Mouse (Mus musculus) lung, postnatal 0 days (tissue): ENCODE measurements at regions not wholly inside any gene's neighbourhood (a gene's known extent, or its start where the extent isn't known, plus 50 kb on each side); places are given as distances from the start of the nearest gene placed in this dataset.

Experiments used
- ATAC-seq: fragments of 200-750 bp; cut with Nextera tagmentation; 2 replicates; pipeline ENCODE4 v1.8.0; 2017; ENCODE audit warnings: moderate library complexity
- DNase-seq: peaks from one replicate; pipeline ENCODE4 v3.0.0-alpha.2; 2016; ENCODE audit warnings: low spot score
- H3K27ac ChIP-seq: fragments of 300-500 bp; sonication (generic); 2 replicates; pipeline ENCODE4 v1.5.1; 2014; ENCODE audit warnings: antibody characterized with exemption, mild to moderate bottlenecking, low read length, mixed read lengths
- H3K27me3 ChIP-seq: fragments of 300-500 bp; sonication (generic); replicated peaks from 2 replicates; pipeline ENCODE4 v1.6.1; 2014; ENCODE audit warnings: low read length, mixed read lengths; ENCODE audit not compliant: insufficient read depth
- H3K36me3 ChIP-seq: fragments of 300-500 bp; sonication (generic); 2 replicates; pipeline ENCODE4 v1.6.1; 2014; ENCODE audit warnings: low read length, mixed read lengths; ENCODE audit not compliant: insufficient read depth
- H3K4me1 ChIP-seq: fragments of 300-500 bp; sonication (generic); 2 replicates; pipeline ENCODE4 v1.6.1; 2014; ENCODE audit warnings: antibody characterized with exemption, low read depth, low read length, mixed read lengths; ENCODE audit not compliant: insufficient read depth
- H3K4me2 ChIP-seq: fragments of 300-500 bp; sonication (generic); replicated peaks from 2 replicates; pipeline ENCODE4 v1.6.1; 2014; ENCODE audit warnings: low read depth, mild to moderate bottlenecking, low read length, moderate library complexity, mixed read lengths
- H3K4me3 ChIP-seq: fragments of 300-500 bp; sonication (generic); 2 replicates; pipeline ENCODE4 v1.5.1; 2014; ENCODE audit warnings: low read depth, low read length
- H3K9ac ChIP-seq: fragments of 300-500 bp; sonication (generic); replicated peaks from 2 replicates; pipeline ENCODE4 v1.6.1; 2014; ENCODE audit warnings: low read depth, mild to moderate bottlenecking
- H3K9me3 ChIP-seq: fragments of 300-500 bp; sonication (generic); 2 replicates; pipeline ENCODE4 v1.6.1; 2016; ENCODE audit warnings: low read length, mixed read lengths
- CTCF ChIP-seq: IDR thresholded peaks from 2 replicates; pipeline ENCODE4 v1.5.1; 2016; ENCODE audit warnings: antibody characterized with exemption, mild to moderate bottlenecking
- EP300 ChIP-seq: IDR thresholded peaks from 2 replicates; pipeline ENCODE4 v1.6.1; 2016; ENCODE audit warnings: antibody characterized with exemption, mild to moderate bottlenecking, control low read depth
- WGBS: fragments of 180-500 bp; shearing (Covaris S2); extraction: QIAGEN DNeasy Blood & Tissue Kit; methylation state at CpG from one replicate; pipeline ENCODE4 v1.1.7; 2014; 5-methylcytosine and 5-hydroxymethylcytosine counted together

DNA sequence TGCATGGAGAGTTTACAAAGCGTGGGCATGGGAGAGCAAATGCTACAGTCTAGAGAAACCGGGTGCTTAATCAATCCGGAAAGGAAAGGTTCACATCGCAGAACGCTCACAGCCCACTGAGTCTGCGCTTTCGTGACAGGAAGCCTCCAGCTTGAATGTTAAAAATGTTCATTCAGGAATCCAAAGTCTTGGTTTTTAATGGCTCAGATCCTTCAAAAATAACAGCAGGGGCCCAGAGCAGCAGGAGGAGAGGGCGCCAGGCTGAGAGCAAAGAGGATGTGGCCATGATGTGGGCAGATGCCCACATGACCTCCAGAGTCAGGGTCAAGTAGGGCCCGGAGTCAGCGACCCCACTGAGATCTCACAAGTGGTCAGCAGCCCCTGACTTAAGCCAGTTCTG is 409.4 kb downstream of the Wdr11 start:
- no peak overlapping the region; the same call in 1 of the 2 replicates for H3K27ac ChIP-seq
- DNase-seq (no peak), ATAC-seq (no peak)

DNA sequence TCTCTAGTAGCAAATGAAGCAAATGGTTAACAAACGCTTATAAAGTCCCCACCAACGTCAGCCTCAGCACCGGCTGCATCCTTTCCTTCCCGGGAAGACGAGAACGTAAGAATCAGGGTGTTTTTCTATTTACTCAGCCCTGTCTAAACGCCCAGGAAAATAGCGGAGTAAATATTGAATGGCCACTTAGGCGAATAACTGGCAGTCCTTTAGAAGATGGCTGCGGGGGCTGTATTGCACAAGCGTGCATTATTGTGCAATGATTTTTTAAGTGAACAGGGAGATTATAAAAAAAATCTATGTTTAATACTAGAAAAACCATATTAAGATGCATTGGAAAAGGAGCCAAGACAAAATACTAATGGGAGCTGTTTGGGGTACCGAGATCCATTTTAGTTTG is 410.3 kb downstream of the Wdr11 start:
- peak; percentile 76 for ATAC-seq
- H3K36me3 ChIP-seq: no peaks in the 10 kb centered on the region
- peak; percentile 67 for DNase-seq
- H3K4me3 ChIP-seq: no peak overlapping the region
- no peaks in the 10 kb centered on the region for H3K27me3 ChIP-seq
- H3K9me3 ChIP-seq: no peaks in the 10 kb centered on the region
- WGBS: 23% methylated on average over 12 of the region's 12 CpGs
- H3K27ac ChIP-seq: no peak overlapping the region
- peaks cover 4% of the 10 kb centered on the region; the same call in 1 of the 2 replicates for H3K4me1 ChIP-seq
- peak overlapping the region; percentile 22; the same call in 1 of the 2 replicates for H3K4me2 ChIP-seq
- TF ChIP-seq EP300: peak; percentile 72
- TF ChIP-seq CTCF: no peak
- no peak overlapping the region for H3K9ac ChIP-seq

More for the DNA sequence above, 409.4 kb downstream of the Wdr11 start:
- Histone ChIP-seq H3K4me3 (no peak overlapping the region), H3K4me1 (peaks cover 4% of the 10 kb centered on the region; the same call in 1 of the 2 replicates), H3K4me2 (0 out of 2 replicates have a peak overlapping the region, but pooled peaks have one; percentile 17), H3K36me3 (no peaks in the 10 kb centered on the region), H3K27me3 (no peaks in the 10 kb centered on the region), H3K9me3 (no peaks in the 10 kb centered on the region), H3K9ac (no peak overlapping the region)
- no peak for TF ChIP-seq EP300
- TF ChIP-seq CTCF: no peak
- WGBS: 20% methylated on average over 10 of the region's 10 CpGs

DNA sequence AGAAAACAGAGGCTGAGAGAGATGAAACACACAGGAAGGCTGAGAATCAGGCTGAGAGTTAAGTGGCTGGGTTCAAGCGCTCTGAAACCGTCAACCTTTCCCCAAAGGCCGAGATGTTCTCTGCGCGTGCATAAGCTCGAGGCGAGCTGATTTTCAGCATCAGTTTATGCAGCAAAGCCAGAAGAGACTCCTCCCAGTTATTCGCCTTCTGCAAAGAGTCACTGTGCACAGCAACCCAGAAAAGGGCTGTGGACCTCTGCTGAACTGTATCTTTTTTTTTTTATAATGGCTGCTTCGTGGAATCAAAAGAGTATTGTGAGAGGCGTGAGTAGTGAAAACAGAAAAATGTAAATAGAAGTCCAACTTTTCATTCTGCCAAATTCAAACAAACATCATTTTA is 413.7 kb downstream of the Wdr11 start:
- Histone ChIP-seq H3K4me2 (no peak overlapping the region), H3K27ac (no peak overlapping the region), H3K27me3 (no peaks in the 10 kb centered on the region), H3K9ac (no peak overlapping the region), H3K4me1 (peaks cover 4% of the 10 kb centered on the region; the same call in 1 of the 2 replicates), H3K36me3 (no peaks in the 10 kb centered on the region), H3K9me3 (no peaks in the 10 kb centered on the region), H3K4me3 (no peak overlapping the region)
- TF ChIP-seq EP300 (no peak), CTCF (no peak)
- ATAC-seq (no peak), DNase-seq (no peak)
- 22% methylated on average over 10 of the region's 10 CpGs for WGBS

DNA sequence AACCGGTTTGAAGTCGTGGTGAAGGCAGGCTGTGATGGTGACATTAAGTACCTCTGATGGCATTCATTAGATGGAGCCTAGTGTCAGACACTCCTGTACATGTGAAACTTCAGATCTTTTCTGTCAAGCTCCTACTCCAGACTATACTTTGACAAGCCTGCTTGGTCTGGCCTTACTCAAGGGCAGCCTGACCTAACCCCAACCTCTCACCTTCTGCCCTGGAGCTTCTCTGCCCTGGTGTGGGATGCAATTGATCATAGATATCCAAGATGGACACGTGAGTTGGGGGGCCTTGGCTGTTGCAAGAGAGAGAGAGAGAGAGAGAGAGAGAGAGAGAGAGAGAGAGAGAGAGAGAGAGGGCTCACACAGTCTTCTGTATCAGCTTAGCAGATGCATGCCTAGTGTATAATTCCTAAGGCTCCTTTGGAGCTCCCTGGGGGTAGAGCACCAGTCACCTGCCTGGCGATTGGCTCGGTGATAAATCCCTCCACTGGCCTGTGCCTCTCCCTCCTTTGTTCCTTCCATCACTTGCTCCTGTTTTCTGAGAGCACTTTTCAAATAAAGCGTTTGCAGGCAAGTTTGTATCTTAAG is 416.4 kb downstream of the Wdr11 start:
- Histone ChIP-seq H3K9me3 (no peaks in the 10 kb centered on the region), H3K9ac (no peak overlapping the region), H3K27ac (no peak overlapping the region), H3K4me3 (no peak overlapping the region), H3K4me2 (no peak overlapping the region), H3K27me3 (no peaks in the 10 kb centered on the region), H3K36me3 (no peaks in the 10 kb centered on the region), H3K4me1 (no peaks in the 10 kb centered on the region)
- 35% methylated on average over 6 of the region's 6 CpGs for WGBS
- ATAC-seq (no peak), DNase-seq (no peak)
- TF ChIP-seq CTCF (no peak), EP300 (no peak)

DNA sequence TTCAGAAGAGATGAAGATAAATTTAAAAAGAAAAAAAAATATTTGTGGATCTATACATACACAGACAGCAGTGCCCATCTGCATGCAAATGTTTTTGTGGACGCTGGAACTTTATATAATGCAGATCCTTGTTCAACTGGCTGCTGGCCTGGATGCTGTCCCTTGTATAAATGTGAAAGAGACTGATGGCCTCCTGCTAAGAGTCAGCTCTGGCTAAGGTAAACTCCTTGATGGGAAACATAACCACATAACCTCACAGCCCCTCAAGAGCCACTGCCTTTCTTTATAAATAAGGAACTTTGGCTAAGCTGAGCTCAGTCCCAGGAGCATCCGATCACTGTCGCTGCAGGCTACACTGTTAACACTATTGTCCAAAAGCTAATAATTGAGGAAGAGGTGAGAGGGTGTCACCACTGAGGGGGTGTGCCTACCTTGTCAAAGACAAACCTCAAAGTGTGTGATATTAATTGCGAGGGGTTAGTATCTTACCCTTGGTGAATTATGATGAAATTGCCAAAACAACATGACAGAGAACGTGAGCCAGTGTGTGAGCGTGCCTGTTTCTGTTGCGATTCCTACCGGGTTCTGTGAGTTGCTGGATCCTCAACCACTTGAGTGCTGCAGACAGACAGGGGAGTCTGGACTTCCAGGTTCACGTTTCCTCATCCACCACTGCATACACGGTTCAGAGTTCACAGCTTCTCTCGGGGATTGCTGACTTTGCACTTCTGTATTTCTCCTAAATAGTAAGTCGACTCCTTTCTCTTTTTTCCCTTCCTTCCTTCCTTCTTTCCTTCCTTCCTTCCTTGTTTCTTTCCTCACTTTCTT is 417.1 kb downstream of the Wdr11 start:
- ATAC-seq (no peak), DNase-seq (no peak)
- Histone ChIP-seq H3K27ac (no peak overlapping the region), H3K9me3 (no peaks in the 10 kb centered on the region), H3K4me2 (no peak overlapping the region), H3K9ac (no peak overlapping the region), H3K4me1 (no peaks in the 10 kb centered on the region), H3K4me3 (no peak overlapping the region), H3K27me3 (no peaks in the 10 kb centered on the region), H3K36me3 (no peaks in the 10 kb centered on the region)
- 32% methylated on average over 12 of the region's 12 CpGs for WGBS
- no peak for TF ChIP-seq CTCF
- no peak for TF ChIP-seq EP300

DNA sequence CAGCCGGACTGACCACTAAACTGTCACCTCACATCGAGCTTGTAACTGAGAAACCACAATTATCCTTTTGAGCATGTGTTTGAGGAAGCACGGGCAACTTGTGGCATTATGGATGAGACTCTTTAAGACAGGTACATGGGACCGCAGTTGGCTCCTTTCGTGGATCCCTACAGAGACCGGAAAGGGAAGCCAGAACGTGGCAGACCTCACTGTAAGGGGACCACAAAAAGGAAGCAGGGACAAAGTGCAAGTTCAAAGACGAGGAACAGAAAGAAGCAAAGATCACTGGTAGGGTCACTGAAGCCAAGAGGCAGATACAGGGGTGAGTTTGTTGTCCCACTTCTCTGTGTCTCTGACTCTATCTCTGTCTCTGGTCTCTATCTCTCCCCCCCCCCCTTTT is 420.4 kb downstream of the Wdr11 start:
- Histone ChIP-seq H3K27ac (no peak overlapping the region), H3K9ac (no peak overlapping the region), H3K4me1 (peaks cover 9% of the 10 kb centered on the region; the same call in 1 of the 2 replicates), H3K4me3 (no peak overlapping the region), H3K4me2 (no peak overlapping the region), H3K36me3 (no peaks in the 10 kb centered on the region), H3K27me3 (no peaks in the 10 kb centered on the region), H3K9me3 (no peaks in the 10 kb centered on the region)
- ATAC-seq (no peak), DNase-seq (no peak)
- WGBS: 76% methylated on average over 8 of the region's 8 CpGs
- TF ChIP-seq EP300 (no peak), CTCF (no peak)
